Mouse (Mus musculus): ENCODE measurements around the gene Nedd9.

GRCm38 (mm10) chr13:41378462-41378861 lies 108.7 kb downstream of the Nedd9 start:
- no peak for TF ChIP-seq CTCF (IDR thresholded peaks at IDR 0.05; ENCODE audit: low read depth, low read length)
- TF ChIP-seq GATA2 (IDR thresholded peaks at IDR 0.05; ENCODE audit: borderline replicate concordance, low read depth, low read length), result no peak
- no peak for TF ChIP-seq POLR2AphosphoS5 (IDR thresholded peaks at IDR 0.05; ENCODE audit: insufficient replicate concordance, low read depth, low read length)
- TF ChIP-seq GATA1 (IDR thresholded peaks at IDR 0.05; ENCODE audit: borderline replicate concordance, low read length), result no peak
- TF ChIP-seq TAL1 (conservative IDR thresholded peaks at IDR 0.05; ENCODE audit: low read depth, low read length), result no peak
